Mouse (Mus musculus) forebrain, postnatal 0 days (tissue): ENCODE results near the gene Tmem255a. TPM values are rescaled to one million over a fixed set of nuclear protein-coding genes. Genes with fewer than 3 reads are reported as not detected.

ENCODE experiments used
- ATAC-seq: fragments of 200-750 bp; cut with Nextera tagmentation; 2 replicates; pipeline ENCODE4 v1.8.0; 2017; ENCODE audit warnings: mild to moderate bottlenecking, moderate library complexity
- DNase-seq: peaks from one replicate; pipeline ENCODE4 v3.0.0-alpha.2; 2015
- H3K27ac ChIP-seq: fragments of 300-500 bp; sonication (generic); 2 replicates; pipeline ENCODE4 v1.5.1; 2014; ENCODE audit warnings: low read depth, mild to moderate bottlenecking, antibody characterized with exemption, low read length, moderate library complexity, mixed read lengths
- H3K27me3 ChIP-seq: fragments of 300-500 bp; sonication (generic); 2 replicates; pipeline ENCODE4 v1.6.1; 2014; ENCODE audit warnings: mild to moderate bottlenecking, low read length, mixed read lengths; ENCODE audit not compliant: insufficient read depth
- H3K36me3 ChIP-seq: fragments of 300-500 bp; sonication (generic); 2 replicates; pipeline ENCODE4 v1.6.1; 2014; ENCODE audit warnings: mild to moderate bottlenecking, moderate library complexity; ENCODE audit not compliant: insufficient read depth
- H3K4me1 ChIP-seq: fragments of 300-500 bp; sonication (generic); 2 replicates; pipeline ENCODE4 v1.6.1; 2014; ENCODE audit warnings: antibody characterized with exemption; ENCODE audit not compliant: insufficient read depth
- H3K4me2 ChIP-seq: fragments of 300-500 bp; sonication (generic); 2 replicates; pipeline ENCODE4 v1.6.1; 2014; ENCODE audit warnings: low read depth, mild to moderate bottlenecking, moderate library complexity
- H3K4me3 ChIP-seq: fragments of 300-500 bp; sonication (generic); 2 replicates; pipeline ENCODE4 v1.5.1; 2014; ENCODE audit warnings: low read depth, low read length, mixed read lengths
- H3K9ac ChIP-seq: fragments of 300-500 bp; sonication (generic); 2 replicates; pipeline ENCODE4 v1.6.1; 2014; ENCODE audit warnings: mild to moderate bottlenecking
- H3K9me3 ChIP-seq: fragments of 300-500 bp; sonication (generic); 2 replicates; pipeline ENCODE4 v1.6.1; 2016; ENCODE audit warnings: low read length
- CTCF ChIP-seq: sonication (generic); IDR thresholded peaks from 2 replicates; pipeline ENCODE4 v1.5.1; 2016; ENCODE audit warnings: antibody characterized with exemption, control low read depth, low read depth
- WGBS: fragments of 180-500 bp; shearing (Covaris S2); extraction: QIAGEN DNeasy Blood & Tissue Kit; methylation state at CpG from one replicate; pipeline ENCODE4 v1.1.7; 2014; 5-methylcytosine and 5-hydroxymethylcytosine counted together
- polyA plus RNA-seq: library from polyadenylated mRNA; unstranded; fragments of >200 nt; fragmentation: Nextera tagmentation; extraction: Ambion mirVana; gene quantifications from 2 replicates; pipeline ENCODE4 v1.2.1, GENCODE M21; 2015
- total RNA-seq: library from RNA; depleted of rRNA; stranded (reverse); fragments of >200 nt; gene quantifications from 2 replicates; pipeline ENCODE4 v1.2.3, GENCODE M21; 2014

The Tmem255a gene
- total and polyA plus RNA-seq, 2 experiments from 2014 or later: 17.5 to 20.7 TPM

- Histone ChIP-seq H3K4me3 (no peak overlapping the region), H3K4me1 (no peaks in the 10 kb centered on the region), H3K36me3 (no peaks in the 10 kb centered on the region), H3K9ac (no peak overlapping the region), H3K27me3 (no peaks in the 10 kb centered on the region), H3K27ac (no peak overlapping the region), H3K9me3 (no peaks in the 10 kb centered on the region), H3K4me2 (no peak overlapping the region)
- peak; percentile 66 for TF ChIP-seq CTCF
- WGBS: 40% methylated on average over 2 of the region's 2 CpGs
- DNase-seq: peak; percentile 46
- no peak for ATAC-seq
Observed at GRCm38 (mm10) chrX:38237731-38238130, 14.5 kb downstream of the Tmem255a start.

GRCm38 (mm10) chrX:38229888-38230287 lies 22.4 kb downstream of the Tmem255a start:
- ATAC-seq (no peak), DNase-seq (no peak)
- Histone ChIP-seq H3K9me3 (no peaks in the 10 kb centered on the region), H3K4me2 (no peak overlapping the region), H3K27ac (no peak overlapping the region), H3K4me1 (no peaks in the 10 kb centered on the region), H3K36me3 (no peaks in the 10 kb centered on the region), H3K9ac (no peak overlapping the region), H3K4me3 (no peak overlapping the region), H3K27me3 (no peaks in the 10 kb centered on the region)
- TF ChIP-seq CTCF: no peak
- 76% methylated on average over 1 of the region's 1 CpGs for WGBS

GRCm38 (mm10) chrX:38222757-38223156 lies 29.5 kb downstream of the Tmem255a start:
- no peak overlapping the region for H3K9ac ChIP-seq
- H3K36me3 ChIP-seq: no peaks in the 10 kb centered on the region
- TF ChIP-seq CTCF: no peak
- H3K27me3 ChIP-seq: no peaks in the 10 kb centered on the region
- DNase-seq: no peak
- H3K4me3 ChIP-seq: no peak overlapping the region
- no peaks in the 10 kb centered on the region for H3K4me1 ChIP-seq
- ATAC-seq: no peak
- 71% methylated on average over 2 of the region's 2 CpGs for WGBS
- H3K4me2 ChIP-seq: no peak overlapping the region
- no peak overlapping the region for H3K27ac ChIP-seq
- H3K9me3 ChIP-seq: no peaks in the 10 kb centered on the region

- ATAC-seq (no peak), DNase-seq (no peak)
- H3K9me3 ChIP-seq: no peaks in the 10 kb centered on the region
- no peaks in the 10 kb centered on the region for H3K27me3 ChIP-seq
- no peak overlapping the region for H3K9ac ChIP-seq
- no peaks in the 10 kb centered on the region for H3K4me1 ChIP-seq
- H3K36me3 ChIP-seq: no peaks in the 10 kb centered on the region
- no peak overlapping the region for H3K4me2 ChIP-seq
- WGBS: 66% methylated on average over 2 of the region's 2 CpGs
- H3K27ac ChIP-seq: no peak overlapping the region
- no peak for TF ChIP-seq CTCF
- H3K4me3 ChIP-seq: no peak overlapping the region
Observed at GRCm38 (mm10) chrX:38217676-38217991, 34.6 kb downstream of the Tmem255a start.

- no peak overlapping the region for H3K27ac ChIP-seq
- H3K4me1 ChIP-seq: no peaks in the 10 kb centered on the region
- H3K9ac ChIP-seq: no peak overlapping the region
- no peak for ATAC-seq
- H3K27me3 ChIP-seq: no peaks in the 10 kb centered on the region
- WGBS: 79% methylated on average over 9 of the region's 9 CpGs
- DNase-seq: peak; percentile 7
- no peak for TF ChIP-seq CTCF
- no peak overlapping the region for H3K4me3 ChIP-seq
- no peak overlapping the region for H3K4me2 ChIP-seq
- no peaks in the 10 kb centered on the region for H3K36me3 ChIP-seq
- no peaks in the 10 kb centered on the region for H3K9me3 ChIP-seq
Observed at GRCm38 (mm10) chrX:38216986-38217675, 35.1 kb downstream of the Tmem255a start.

- no peaks in the 10 kb centered on the region for H3K9me3 ChIP-seq
- H3K9ac ChIP-seq: no peak overlapping the region
- DNase-seq (no peak), ATAC-seq (no peak)
- H3K4me2 ChIP-seq: no peak overlapping the region
- no peak for TF ChIP-seq CTCF
- H3K4me1 ChIP-seq: no peaks in the 10 kb centered on the region
- whole genome bisulfite sequencing: 69% methylated on average over 1 of the region's 1 CpGs
- H3K4me3 ChIP-seq: no peak overlapping the region
- H3K36me3 ChIP-seq: no peaks in the 10 kb centered on the region
- no peak overlapping the region for H3K27ac ChIP-seq
- H3K27me3 ChIP-seq: no peaks in the 10 kb centered on the region
Observed at GRCm38 (mm10) chrX:38207392-38207791, 44.8 kb downstream of the Tmem255a start.

GRCm38 (mm10) chrX:38201816-38202215 lies 50.4 kb downstream of the Tmem255a start:
- H3K27me3 ChIP-seq: no peaks in the 10 kb centered on the region
- no peak overlapping the region for H3K4me3 ChIP-seq
- ATAC-seq (peak; percentile 66), DNase-seq (peak; percentile 8)
- no peak overlapping the region for H3K27ac ChIP-seq
- WGBS: 54% methylated on average over 2 of the region's 2 CpGs
- H3K9ac ChIP-seq: no peak overlapping the region
- no peaks in the 10 kb centered on the region for H3K4me1 ChIP-seq
- H3K4me2 ChIP-seq: no peak overlapping the region
- no peaks in the 10 kb centered on the region for H3K9me3 ChIP-seq
- TF ChIP-seq CTCF: no peak
- H3K36me3 ChIP-seq: no peaks in the 10 kb centered on the region
